Mouse (Mus musculus): ENCODE results near the gene Slc1a1. TPM values are rescaled to one million over a fixed set of nuclear protein-coding genes. Genes with fewer than 3 reads are reported as not detected.

The Slc1a1 gene
- total and polyA plus RNA-seq, 3 experiments = 0.59 to 1.5 (median 0.89) TPM

- no peak for DNase-seq
These were observed 17.2 kb downstream of the Slc1a1 start for GRCm38 (mm10) chr19:28852001-28852400.

- no peak for DNase-seq
These were observed 20.0 kb downstream of the Slc1a1 start for GRCm38 (mm10) chr19:28854831-28855230.

DNA sequence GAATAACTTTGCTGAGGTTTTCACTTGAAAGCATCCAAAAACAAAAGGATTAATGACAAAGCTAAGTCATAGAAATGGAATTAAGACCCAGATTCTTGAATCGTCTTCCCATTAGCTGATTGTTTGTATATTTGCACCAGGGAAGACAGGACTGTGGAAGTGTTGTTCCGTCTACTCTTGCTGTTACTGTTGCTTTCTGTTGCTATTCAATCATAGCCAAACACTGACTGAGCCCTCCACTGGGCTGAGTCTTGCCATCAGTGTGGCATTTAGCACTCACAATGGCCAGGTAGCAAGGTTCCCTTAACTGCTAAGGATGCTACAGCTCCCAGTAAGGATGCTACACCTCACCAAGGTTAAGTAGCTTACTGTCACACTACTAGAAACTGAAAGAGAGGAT lies 25.4 kb downstream of the Slc1a1 start:
- no peak for DNase-seq

- DNase-seq = no peak
These were observed 28.8 kb downstream of the Slc1a1 start for GRCm38 (mm10) chr19:28863626-28864025.

DNA sequence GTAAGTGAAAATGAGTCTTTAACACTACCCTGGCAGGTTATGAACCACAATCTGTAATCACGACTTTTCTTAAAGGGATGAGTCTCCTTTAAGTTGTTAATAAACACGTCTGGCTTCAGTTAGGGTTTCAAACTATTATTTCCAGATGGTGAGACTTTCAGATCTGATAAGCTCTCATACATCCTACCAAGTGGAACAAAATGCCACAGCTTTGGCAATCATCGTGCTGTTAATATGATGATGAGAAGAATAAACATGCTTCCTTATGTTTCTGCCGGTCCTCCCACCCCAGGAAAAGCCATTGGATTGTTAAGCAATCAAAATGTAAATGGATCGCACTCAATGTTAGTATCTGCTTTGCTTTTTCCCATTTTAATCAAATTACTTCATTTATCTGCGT lies 30.1 kb downstream of the Slc1a1 start:
- no peak for DNase-seq

GRCm38 (mm10) chr19:28865501-28865900 lies 30.7 kb downstream of the Slc1a1 start:
- no peak for DNase-seq

DNA sequence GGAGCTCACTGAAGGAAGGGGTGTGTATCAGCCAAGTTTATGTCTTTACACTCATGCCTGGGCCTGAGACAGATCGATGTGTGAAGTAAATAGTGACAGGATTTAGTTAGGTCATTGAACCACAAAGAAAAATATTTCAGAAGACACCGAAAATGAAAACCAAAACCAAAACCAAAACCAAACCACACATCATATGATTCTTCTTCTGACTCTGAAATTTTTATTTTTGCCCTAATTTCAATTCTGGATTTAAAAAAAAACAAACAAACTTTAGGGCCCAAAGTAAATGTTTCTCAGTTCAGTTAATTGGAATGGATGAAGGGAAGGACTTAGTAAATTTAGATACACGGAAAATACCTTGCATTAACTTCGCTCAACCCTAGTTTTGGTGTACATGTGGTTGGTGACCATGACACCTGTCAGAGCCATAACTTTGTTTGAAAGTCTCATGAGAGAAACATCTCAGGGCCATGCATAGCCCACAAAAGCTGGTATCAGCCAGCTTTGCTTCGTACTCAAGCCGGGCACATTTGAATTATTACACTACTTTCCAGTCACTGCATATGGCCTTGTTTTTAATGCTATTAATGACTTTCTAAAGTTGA lies 34.5 kb downstream of the Slc1a1 start:
- DNase-seq = no peak

GRCm38 (mm10) chr19:28870351-28870750 lies 35.5 kb downstream of the Slc1a1 start:
- no peak for DNase-seq

- no peak for DNase-seq
These were observed 44.6 kb downstream of the Slc1a1 start for GRCm38 (mm10) chr19:28879476-28879875.

GRCm38 (mm10) chr19:28883126-28883525 lies 48.3 kb downstream of the Slc1a1 start:
- DNase-seq = peak; percentile 44

GRCm38 (mm10) chr19:28888496-28888895 lies 53.6 kb downstream of the Slc1a1 start:
- no peak for DNase-seq

GRCm38 (mm10) chr19:28889251-28889650 lies 54.4 kb downstream of the Slc1a1 start:
- no peak for DNase-seq

DNA sequence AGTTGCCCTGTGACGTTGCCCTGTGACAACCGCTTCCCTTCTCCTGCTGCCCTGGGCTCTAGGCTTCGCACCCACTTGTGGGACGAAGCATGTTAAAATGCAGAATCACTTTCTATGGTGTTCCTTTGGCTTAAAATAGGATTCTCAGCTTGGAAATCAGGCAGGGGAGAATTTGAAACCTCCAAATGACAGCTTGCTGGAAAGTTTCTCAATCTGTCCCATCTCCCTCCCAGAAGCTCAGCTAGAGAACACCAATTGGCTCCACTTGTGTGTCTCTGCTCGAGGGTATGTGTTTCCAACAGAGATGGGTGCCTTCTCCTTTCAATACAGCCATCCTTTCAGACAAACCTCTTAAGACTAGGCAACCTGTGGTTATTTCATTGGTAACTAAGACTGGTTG lies 56.4 kb downstream of the Slc1a1 start:
- no peak for DNase-seq

GRCm38 (mm10) chr19:28891864-28892263 lies 57.0 kb downstream of the Slc1a1 start:
- no peak for DNase-seq

DNA sequence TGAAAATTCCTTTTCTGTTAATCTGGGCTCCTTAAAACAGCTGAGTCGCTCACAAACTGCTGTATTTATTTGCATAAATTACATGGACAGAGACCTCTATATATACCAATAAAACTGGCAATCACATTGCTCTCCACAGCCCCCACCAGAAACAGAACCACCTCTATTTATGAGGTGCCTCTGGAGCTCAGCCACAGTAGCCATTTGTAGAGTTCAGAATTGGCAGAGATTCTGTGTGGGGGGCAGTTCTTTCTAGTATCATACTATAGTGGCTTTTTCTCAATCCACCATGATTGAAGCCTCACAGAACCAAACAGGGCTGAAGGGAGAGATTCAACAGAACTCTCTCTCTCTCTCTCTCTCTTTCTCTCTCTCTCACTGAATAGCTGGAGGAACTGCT lies 61.8 kb downstream of the Slc1a1 start:
- DNase-seq = no peak

DNA sequence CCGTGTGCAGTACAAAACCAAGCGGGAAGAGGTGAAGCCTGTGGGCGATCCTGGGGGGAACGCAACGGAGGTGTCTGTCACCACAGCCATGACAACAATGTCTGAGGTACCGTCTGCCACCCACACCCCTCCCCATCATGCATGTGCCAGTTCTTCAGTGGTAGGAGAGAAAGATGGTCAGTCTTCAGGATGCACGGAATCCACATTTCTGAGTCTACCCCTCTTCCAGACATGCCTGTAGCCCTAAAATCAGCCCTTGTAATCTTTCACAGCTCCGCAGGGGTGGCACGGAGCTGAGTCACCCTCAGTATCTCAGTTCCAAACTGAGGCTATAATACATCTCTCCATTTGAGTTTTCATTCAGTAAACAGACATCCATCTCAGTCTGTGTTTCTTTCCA lies 62.6 kb downstream of the Slc1a1 start:
- DNase-seq = no peak

- DNase-seq = no peak
These were observed 65.9 kb downstream of the Slc1a1 start for GRCm38 (mm10) chr19:28900771-28901170.

DNA sequence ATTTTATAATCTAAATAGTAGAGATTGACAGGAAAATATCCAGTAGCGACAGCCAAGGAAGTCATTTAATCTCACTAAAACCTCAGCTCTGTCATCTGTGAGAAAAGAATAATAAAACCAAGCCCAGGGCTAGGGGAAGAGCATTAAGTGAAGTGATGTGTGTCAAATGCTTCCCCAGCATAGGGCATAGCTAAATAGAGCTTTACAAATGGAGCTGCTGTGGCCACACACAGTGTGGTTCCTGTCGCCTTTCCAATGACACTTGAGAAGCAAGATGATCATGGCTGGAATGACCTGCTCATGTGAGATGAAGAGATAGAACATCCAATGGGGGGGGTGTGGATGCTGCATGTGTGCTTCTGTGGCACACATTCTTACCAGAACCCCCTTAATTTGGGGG lies 67.3 kb downstream of the Slc1a1 start:
- no peak for DNase-seq

DNA sequence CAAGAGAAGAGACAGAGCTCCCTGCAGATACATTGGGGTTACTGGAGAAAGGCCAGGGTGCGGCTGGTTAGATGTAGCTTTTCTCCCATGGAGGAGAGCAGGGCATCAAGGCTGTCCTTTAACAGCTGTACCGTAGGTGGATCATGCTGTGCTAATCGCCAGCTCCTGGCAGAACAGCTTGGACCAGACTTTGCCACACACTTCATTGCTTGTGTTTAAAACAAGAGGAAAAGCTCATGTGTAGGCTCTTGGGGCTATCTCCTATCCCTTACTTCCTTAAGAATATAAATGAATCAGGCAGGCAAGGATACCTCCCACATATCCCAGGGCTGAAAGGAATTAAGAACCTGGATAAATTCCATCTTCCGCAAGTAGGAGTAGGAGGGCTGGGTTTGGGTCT lies 68.0 kb downstream of the Slc1a1 start:
- DNase-seq = no peak

GRCm38 (mm10) chr19:28903536-28904119 lies 68.8 kb downstream of the Slc1a1 start:
- no peak for DNase-seq

GRCm38 (mm10) chr19:28908186-28908585 lies 73.3 kb downstream of the Slc1a1 start:
- DNase-seq = no peak

DNA sequence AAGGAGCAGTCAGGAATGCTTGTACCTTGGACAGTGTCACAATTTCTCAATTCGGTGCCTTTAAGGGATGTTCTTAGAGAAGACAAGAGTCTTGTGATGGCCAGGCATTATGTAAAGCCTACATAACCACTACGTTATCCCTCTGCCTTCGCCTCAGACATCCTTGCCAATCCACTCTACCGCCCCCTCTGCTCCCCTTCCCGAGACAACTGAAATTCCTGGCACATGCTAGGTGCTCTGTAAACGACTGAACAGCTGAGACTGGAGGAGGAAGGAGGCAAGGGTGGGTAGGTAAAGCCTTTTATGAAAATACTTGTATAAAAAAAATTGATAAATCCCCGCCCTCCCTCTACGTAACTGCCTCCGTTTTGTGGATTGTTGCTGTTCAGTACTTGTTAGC lies 73.8 kb downstream of the Slc1a1 start:
- DNase-seq = no peak

GRCm38 (mm10) chr19:28914598-28914997 lies 79.7 kb downstream of the Slc1a1 start:
- no peak for DNase-seq

DNA sequence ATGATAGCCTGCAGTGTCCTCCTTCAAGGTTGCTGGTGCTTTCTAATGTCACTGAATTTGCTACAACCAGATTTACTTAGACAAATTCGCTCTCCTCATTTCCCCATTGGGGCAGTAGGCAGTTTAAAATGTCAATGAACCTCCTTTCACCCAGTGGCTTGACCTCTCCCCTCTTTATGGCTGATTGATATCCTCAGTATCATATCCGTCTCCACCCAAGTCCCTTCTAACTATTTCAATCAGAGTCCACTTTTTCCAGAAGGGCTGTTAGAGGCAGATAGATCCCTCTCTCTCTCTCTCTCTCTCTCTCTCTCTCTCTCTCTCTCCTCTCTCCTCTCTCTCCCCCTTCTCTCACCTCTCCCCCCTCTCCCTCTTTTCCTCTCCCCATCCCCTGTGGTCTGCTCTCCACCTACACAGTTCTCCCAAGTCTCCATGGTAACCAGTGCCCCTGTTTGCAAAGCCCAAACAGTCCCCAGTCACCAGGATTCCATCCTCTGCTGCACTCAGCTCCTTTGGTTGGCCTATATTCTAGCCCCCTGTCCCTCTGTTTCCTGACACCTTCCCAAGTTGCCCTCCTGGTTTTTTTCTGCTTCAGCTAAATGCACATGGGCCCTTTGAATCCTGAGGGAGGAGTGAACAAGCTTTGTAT lies 80.9 kb downstream of the Slc1a1 start:
- no peak for DNase-seq

Measured in adrenal gland, adult 2 months (tissue).